Mouse (Mus musculus) adrenal gland, postnatal 4 days (tissue): ENCODE results near the gene Carmil2. TPM values are rescaled to one million over a fixed set of nuclear protein-coding genes. Genes with fewer than 3 reads are reported as not detected.

Source experiments
- DNase-seq, 2 experiments: peaks; one replicate each; pipeline ENCODE4 v3.0.0; 2021 to 2022; ENCODE audit warnings: low spot score in 2 of 2, mixed read lengths in 2 of 2
- total RNA-seq, 2 experiments: library from RNA; stranded (reverse); gene quantifications; 2 replicates each; pipeline ENCODE4 v1.2.3; 2021

Carmil2 gene
- total RNA-seq, 2 experiments from 2014 or later: 4.5 to 4.9 TPM

DNA sequence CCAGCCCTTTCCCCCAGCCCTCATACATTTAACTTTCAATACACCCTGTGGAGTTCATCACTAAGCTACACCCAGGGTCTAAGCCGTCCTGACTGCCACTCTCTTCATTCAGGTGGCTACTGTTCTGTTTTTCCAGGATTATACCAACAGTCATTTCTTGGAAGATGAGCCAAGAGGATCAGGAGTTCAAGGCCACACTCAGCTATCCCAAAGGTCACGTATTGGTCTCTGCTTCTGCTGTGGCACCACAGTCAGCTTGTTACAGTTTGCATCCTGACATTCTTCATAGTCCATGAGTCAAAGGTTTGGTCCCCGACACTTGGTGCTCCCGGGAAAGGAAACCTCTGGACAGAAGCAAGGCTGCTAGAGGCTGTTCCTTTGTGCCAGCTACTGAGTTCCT is 33.6 kb downstream of the Carmil2 start:
- no peak for DNase-seq

- no peak for DNase-seq
Observed at GRCm38 (mm10) chr8:105722861-105723260, 36.8 kb downstream of the Carmil2 start.

DNA sequence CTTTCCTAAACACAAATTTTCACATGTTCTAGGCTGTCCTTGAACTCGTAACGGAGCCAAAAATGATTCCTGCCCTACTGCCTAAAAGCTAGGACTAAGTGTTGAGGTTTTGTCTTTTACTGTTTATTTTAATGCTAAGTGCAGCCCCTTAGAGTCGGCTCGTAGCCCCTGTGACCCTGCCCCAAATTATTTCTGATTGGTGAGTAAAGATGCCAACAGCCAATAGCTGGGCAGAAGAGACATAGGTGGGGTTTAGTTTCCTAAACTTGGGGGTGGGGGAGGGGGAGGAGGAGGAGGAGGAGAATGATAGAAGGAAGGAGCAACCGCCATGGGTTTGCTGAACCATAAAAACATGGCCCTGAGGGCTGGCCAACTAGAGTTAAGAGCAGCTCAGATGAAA is 39.7 kb downstream of the Carmil2 start:
- DNase-seq: no peak

DNA sequence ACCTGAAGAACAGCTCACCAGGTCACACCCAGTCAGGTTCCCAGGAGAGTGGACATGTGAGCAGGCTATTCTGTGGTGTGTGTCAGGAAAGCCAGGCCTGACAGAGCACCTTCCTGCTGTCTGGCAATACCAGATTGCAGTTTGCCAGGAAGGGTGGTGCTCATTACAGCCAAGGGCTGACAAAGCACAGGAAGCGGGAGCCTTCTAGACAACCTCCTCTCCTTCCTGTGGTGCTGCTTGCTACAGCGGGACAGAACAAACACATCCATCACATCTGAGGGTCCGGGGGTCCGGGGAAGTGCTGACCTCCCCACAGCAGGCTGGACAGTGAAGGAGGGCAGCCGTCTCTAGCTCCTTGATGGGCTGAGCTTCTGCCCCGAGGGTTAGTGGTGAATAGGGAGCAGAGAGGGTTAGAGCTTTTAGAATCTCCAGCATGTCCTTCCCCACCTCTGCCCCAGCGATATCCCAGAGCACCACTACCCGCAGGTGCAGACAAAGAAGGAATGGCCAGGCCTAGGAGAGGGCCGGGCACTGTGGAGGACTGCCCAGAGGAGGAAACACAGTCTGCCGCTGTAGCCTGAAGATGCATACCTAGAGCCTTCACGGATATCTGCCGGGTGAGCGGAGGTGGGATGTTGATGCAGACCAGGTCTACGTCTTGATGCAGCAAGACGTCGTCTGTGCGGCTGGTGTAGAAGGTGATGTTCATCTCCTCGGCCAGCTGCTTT is 41.5 kb downstream of the Carmil2 start:
- no peak for DNase-seq

DNA sequence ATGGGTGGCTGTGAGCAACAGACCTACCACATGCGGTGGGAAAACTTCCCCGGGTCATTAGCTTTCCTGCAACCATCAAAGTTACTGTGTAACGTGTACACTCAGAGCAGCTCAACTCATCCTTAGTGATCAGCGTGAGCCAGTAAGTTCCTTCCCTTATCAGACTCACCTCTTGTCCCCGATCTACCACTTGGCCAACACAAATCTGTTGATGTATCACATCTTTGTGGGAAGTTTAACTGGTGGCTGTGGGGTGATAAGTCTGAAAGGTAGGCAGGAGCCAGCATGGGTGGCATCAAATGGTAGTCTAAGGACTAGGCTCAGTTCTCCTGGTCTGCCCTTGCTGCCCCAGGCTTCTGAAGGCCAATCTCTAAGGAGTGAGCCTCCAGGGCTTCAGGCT is 46.1 kb downstream of the Carmil2 start:
- no peak for DNase-seq

DNA sequence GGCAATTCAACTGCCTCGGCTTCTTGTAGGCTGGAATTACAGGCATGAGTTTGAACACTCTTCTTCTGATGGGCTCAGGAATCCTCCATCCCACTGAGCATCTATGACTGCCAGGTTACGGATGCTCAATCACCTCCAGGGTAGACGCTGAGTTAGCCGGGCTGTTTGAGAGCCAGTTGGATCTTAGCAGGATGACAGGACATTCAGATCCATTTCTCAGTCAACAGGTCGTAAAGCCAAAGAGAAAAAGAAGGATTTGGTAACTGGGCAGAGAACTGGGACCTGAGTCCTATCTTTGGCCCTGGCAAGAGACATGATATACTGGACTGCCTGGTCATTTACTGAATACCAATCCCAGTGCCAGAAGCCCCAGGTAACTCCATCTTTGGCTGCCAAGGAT is 53.1 kb downstream of the Carmil2 start:
- no peak for DNase-seq

- no peak for DNase-seq
Observed at GRCm38 (mm10) chr8:105743301-105743700, 57.2 kb downstream of the Carmil2 start.

Other genes with a start within 250 kb of the Carmil2 start
- 10 to 100 TPM; 88.4 to 89.4 TPM for gene Tppp3, start 214.7 kb upstream of the Carmil2 start, total RNA-seq
- 10 to 100 TPM; 26.2 to 28.6 TPM for gene Zdhhc1, start 189.4 kb upstream of the Carmil2 start, total RNA-seq
- gene Hsd11b2, start 167.5 kb upstream of the Carmil2 start, total RNA-seq: 10 to 100 TPM in 1 of 2 experiments, 1 to 10 TPM in 1; 3.7 to 15.0 TPM
- 100 to 1,000 TPM; 103 to 113 TPM for gene Atp6v0d1, start 120.2 kb upstream of the Carmil2 start, total RNA-seq
- 10 to 100 TPM; 35.4 to 43.0 TPM for gene Ripor1, start 81.0 kb upstream of the Carmil2 start, total RNA-seq
- 10 to 100 TPM; 73.8 to 94.0 TPM for gene Ctcf, start 49.7 kb upstream of the Carmil2 start, total RNA-seq
- 1 to 10 TPM in 1 of 2 experiments, under 1 TPM in 1; 0.81 to 1.5 TPM for gene Agrp, start 48.9 kb upstream of the Carmil2 start, total RNA-seq
- 10 to 100 TPM; 32.2 to 36.0 TPM for gene Acd, start 14.8 kb downstream of the Carmil2 start, total RNA-seq
- gene Pard6a, start 14.9 kb downstream of the Carmil2 start, total RNA-seq: 10 to 100 TPM; 10.8 TPM
- not detected for gene 4933405L10Rik, start 21.4 kb downstream of the Carmil2 start, total RNA-seq
- gene Enkd1, start 21.9 kb downstream of the Carmil2 start, total RNA-seq: 10 to 100 TPM in 1 of 2 experiments, 1 to 10 TPM in 1; 9.8 to 11.7 TPM
- 10 to 100 TPM in 1 of 2 experiments, 1 to 10 TPM in 1; 8.3 to 11.6 TPM for gene Gfod2, start 72.4 kb downstream of the Carmil2 start, total RNA-seq
- gene Ranbp10, start 141.1 kb downstream of the Carmil2 start, total RNA-seq: 10 to 100 TPM; 36.5 to 37.6 TPM
- gene Tsnaxip1, start 141.5 kb downstream of the Carmil2 start, total RNA-seq: not detected
- 10 to 100 TPM; 15.9 to 21.7 TPM for gene Cenpt, start 167.0 kb downstream of the Carmil2 start, total RNA-seq
- gene Thap11, start 168.9 kb downstream of the Carmil2 start, total RNA-seq: 10 to 100 TPM; 40.0 to 42.2 TPM
- gene Nutf2, start 174.3 kb downstream of the Carmil2 start, total RNA-seq: 10 to 100 TPM; 53.1 to 57.4 TPM
- gene Edc4, start 194.6 kb downstream of the Carmil2 start, total RNA-seq: 10 to 100 TPM; 50.3 to 51.3 TPM
- under 1 TPM in 1 of 2 experiments, not detected in 1; 0.90 TPM for gene Nrn1l, start 207.3 kb downstream of the Carmil2 start, total RNA-seq
- gene Pskh1, start 214.2 kb downstream of the Carmil2 start, total RNA-seq: 10 to 100 TPM; 44.3 to 48.7 TPM
- gene Ctrl, start 247.6 kb downstream of the Carmil2 start, total RNA-seq: 10 to 100 TPM in 1 of 2 experiments, not detected in 1; 98.9 TPM